Mouse (Mus musculus): Measurements from ENCODE around the gene Olfr554.

- no peak for TF ChIP-seq CTCF (IDR thresholded peaks at IDR 0.05; ENCODE audit: extremely low read depth, insufficient read depth, low read length)
- no peak for TF ChIP-seq POLR2A (IDR thresholded peaks at IDR 0.05; ENCODE audit: extremely low read depth, insufficient read depth, low read length)
Observed at GRCm38 (mm10) chr7:102638132-102638531, at the start of gene Olfr554.

All from cortical plate, adult 2 months (tissue).